ENCODE assay signal across 11 mouse cellular contexts in genomic region chr17:32382576-32382975, GRCm38 (mm10). TPM values are rescaled to one million over a fixed set of nuclear protein-coding genes. Genes with fewer than 3 reads are reported as not detected.
DNase-seq lines count a peak whose midpoint lies in the region.
"Had no signal": no experiment of that assay in that cellular context is flagged by ENCODE, and none has a peak within 500 bp of the region (broad histone marks: within the 10 kb centered on the region; RNA-seq: fewer than 3 reads in every experiment).

No protein-coding gene starts in this region.

- intact Hi-C loops in left cerebral cortex, postnatal 4 days (cut with DNase I), result loop anchor here (2.0 kb wide), 1 partner anchor 20 kb away; no protein-coding TSS in a partner anchor
- intact Hi-C loops in left cerebral cortex, postnatal 10 days (cut with DNase I), result no loop called here

- DNase-seq in adrenal gland, adult 2 months, result peak; percentile 75
- no peak for DNase-seq in adrenal gland, postnatal 4 days (ENCODE audit: low spot score in 2 of 2)
- peak; percentile 93 for DNase-seq in left cerebral cortex, postnatal 4 days
- no peak for DNase-seq in left cerebral cortex, postnatal 10 days (ENCODE audit: extremely low spot score in 1 of 2, low spot score in 2 of 2)
- DNase-seq in cerebellum, adult 18-20 months, result peak; percentile 62 to 71
- peak; percentile 57 for DNase-seq in gastrocnemius, postnatal 10 days
- no peak for DNase-seq in frontal cortex, postnatal 36 days (ENCODE audit: low spot score in 2 of 2)
- no peak for DNase-seq in spleen, adult 12 weeks (ENCODE audit: low spot score)
- DNase-seq: lung, adult 18-20 months had no signal

RNA-seq across cellular contexts. Expression of gene Wiz, which starts 6.7 kb away (rescaled TPM):
- 10 to 100 TPM; 45.9 to 48.9 TPM for total RNA-seq in adrenal gland, adult 2 months (2021)
- polyA plus RNA-seq in adrenal gland, adult 2 months (2012; rRNA removed), result 58.3 and 64.0 TPM in 2 replicates
- total RNA-seq in adrenal gland, postnatal 4 days (2021), result 10 to 100 TPM; 66.5 to 71.9 TPM
- 100 to 1,000 TPM; 114 to 122 TPM for total RNA-seq in left cerebral cortex, postnatal 4 days (2021)
- total RNA-seq in left cerebral cortex, postnatal 10 days (2021), result 10 to 100 TPM; 91.6 to 99.3 TPM
- total RNA-seq in gastrocnemius, postnatal 10 days (2021), result 10 to 100 TPM; 17.5 to 24.5 TPM

RNA-seq across cellular contexts. Expression of gene Rasal3, which starts 20.8 kb away (rescaled TPM):
- 1 to 10 TPM; 1.2 to 1.6 TPM for total RNA-seq in adrenal gland, adult 2 months (2021)
- polyA plus RNA-seq in adrenal gland, adult 2 months (2012; rRNA removed), result 3.3 and 4.1 TPM in 2 replicates
- total RNA-seq in adrenal gland, postnatal 4 days (2021), result 1 to 10 TPM in 1 of 2 experiments, under 1 TPM in 1; 0.96 to 1.5 TPM
- total RNA-seq in left cerebral cortex, postnatal 4 days (2021), result 1 to 10 TPM; 1.5 to 1.9 TPM
- total RNA-seq in left cerebral cortex, postnatal 10 days (2021), result 1 to 10 TPM; 2.9 to 3.4 TPM
- total RNA-seq in gastrocnemius, postnatal 10 days (2021), result under 1 TPM; 0.70 to 0.90 TPM

RNA-seq across cellular contexts. Expression of gene Akap8l, which starts 32.2 kb away (rescaled TPM):
- 100 to 1,000 TPM in 1 of 2 experiments, 10 to 100 TPM in 1; 74.1 to 117 TPM for total RNA-seq in adrenal gland, adult 2 months (2021)
- polyA plus RNA-seq in adrenal gland, adult 2 months (2012; rRNA removed), result 398 and 521 TPM in 2 replicates
- 100 to 1,000 TPM; 157 to 160 TPM for total RNA-seq in adrenal gland, postnatal 4 days (2021)
- 100 to 1,000 TPM in 1 of 2 experiments, 10 to 100 TPM in 1; 98.5 to 109 TPM for total RNA-seq in left cerebral cortex, postnatal 4 days (2021)
- total RNA-seq in left cerebral cortex, postnatal 10 days (2021), result 100 to 1,000 TPM; 128 to 135 TPM
- 10 to 100 TPM; 23.7 to 39.9 TPM for total RNA-seq in gastrocnemius, postnatal 10 days (2021)

RNA-seq across cellular contexts. Expression of gene Pglyrp2, which starts 41.4 kb away (rescaled TPM):
- under 1 TPM; 0.29 to 0.35 TPM for total RNA-seq in adrenal gland, adult 2 months (2021)
- polyA plus RNA-seq in adrenal gland, adult 2 months (2012; rRNA removed), result 0.82 and 0.87 TPM in 2 replicates
- total RNA-seq in adrenal gland, postnatal 4 days (2021), result 10 to 100 TPM in 1 of 2 experiments, under 1 TPM in 1; 0.31 to 10.5 TPM
- not detected for total RNA-seq in left cerebral cortex, postnatal 4 days (2021)
- total RNA-seq in left cerebral cortex, postnatal 10 days (2021), result not detected
- total RNA-seq in gastrocnemius, postnatal 10 days (2021), result not detected
- total RNA-seq: left cerebral cortex, adult 18-20 months had no signal
- polyA plus RNA-seq: midbrain, embryonic 13.5 days had no signal

Comparison
In these comparisons a context has a peak if more than half of its experiments do, and no peak if none do; other contexts are left out.
1. DNase-seq: peak in adrenal gland, adult 2 months (single experiment), left cerebral cortex, postnatal 4 days (single experiment), cerebellum, adult 18-20 months (2 of 2) and gastrocnemius, postnatal 10 days (single experiment); none in adrenal gland, postnatal 4 days (0 of 2), left cerebral cortex, postnatal 10 days (0 of 2), frontal cortex, postnatal 36 days (0 of 2) and spleen, adult 12 weeks (single experiment).